Mouse (Mus musculus) hindbrain, embryonic 15.5 days (tissue): Measurements from ENCODE around the gene Dgkz. TPM values are rescaled to one million over a fixed set of nuclear protein-coding genes. Genes with fewer than 3 reads are reported as not detected.

Experiments used
- ATAC-seq: fragments of 200-750 bp; cut with Nextera tagmentation; 2 replicates; pipeline ENCODE4 v1.8.0; 2017; ENCODE audit warnings: low read depth, moderate number of reproducible peaks, moderate TSS enrichment; ENCODE audit not compliant: low FRiP score
- H3K27ac ChIP-seq: fragments of 300-500 bp; sonication (generic); replicated peaks from 2 replicates; pipeline ENCODE4 v1.5.1; 2015; ENCODE audit warnings: mild to moderate bottlenecking, inconsistent platforms
- H3K27me3 ChIP-seq: fragments of 300-500 bp; sonication (generic); 2 replicates; pipeline ENCODE4 v1.6.1; 2015; ENCODE audit warnings: control low read depth, inconsistent platforms
- H3K36me3 ChIP-seq: fragments of 300-500 bp; sonication (generic); 2 replicates; pipeline ENCODE4 v1.6.1; 2015; ENCODE audit warnings: control low read depth, inconsistent platforms
- H3K4me1 ChIP-seq: fragments of 300-500 bp; sonication (generic); replicated peaks from 2 replicates; pipeline ENCODE4 v1.6.1; 2015; ENCODE audit warnings: control low read depth, inconsistent platforms
- H3K4me2 ChIP-seq: fragments of 300-500 bp; sonication (generic); 2 replicates; pipeline ENCODE4 v1.6.1; 2015; ENCODE audit warnings: moderate library complexity, mild to moderate bottlenecking, inconsistent platforms
- H3K4me3 ChIP-seq: fragments of 300-500 bp; sonication (generic); 2 replicates; pipeline ENCODE4 v1.5.1; 2015; ENCODE audit warnings: mild to moderate bottlenecking, inconsistent platforms
- H3K9ac ChIP-seq: fragments of 300-500 bp; sonication (generic); 2 replicates; pipeline ENCODE4 v1.6.1; 2015; ENCODE audit warnings: inconsistent platforms
- H3K9me3 ChIP-seq: fragments of 300-500 bp; sonication (generic); 2 replicates; pipeline ENCODE4 v1.6.1; 2016; ENCODE audit warnings: control low read depth, inconsistent platforms
- WGBS: fragments of 180-500 bp; shearing (Covaris S2); methylation state at CpG from one replicate; pipeline ENCODE4 v1.1.7; 2015; 5-methylcytosine and 5-hydroxymethylcytosine counted together
- polyA plus RNA-seq: library from polyadenylated mRNA; unstranded; fragments of >200 nt; fragmentation: Nextera tagmentation; extraction: Ambion mirVana; gene quantifications from 2 replicates; pipeline ENCODE4 v1.2.1, GENCODE M21; 2015

The Dgkz gene
- polyA plus RNA-seq, 1 experiment from 2014 or later: 40.9 TPM

DNA sequence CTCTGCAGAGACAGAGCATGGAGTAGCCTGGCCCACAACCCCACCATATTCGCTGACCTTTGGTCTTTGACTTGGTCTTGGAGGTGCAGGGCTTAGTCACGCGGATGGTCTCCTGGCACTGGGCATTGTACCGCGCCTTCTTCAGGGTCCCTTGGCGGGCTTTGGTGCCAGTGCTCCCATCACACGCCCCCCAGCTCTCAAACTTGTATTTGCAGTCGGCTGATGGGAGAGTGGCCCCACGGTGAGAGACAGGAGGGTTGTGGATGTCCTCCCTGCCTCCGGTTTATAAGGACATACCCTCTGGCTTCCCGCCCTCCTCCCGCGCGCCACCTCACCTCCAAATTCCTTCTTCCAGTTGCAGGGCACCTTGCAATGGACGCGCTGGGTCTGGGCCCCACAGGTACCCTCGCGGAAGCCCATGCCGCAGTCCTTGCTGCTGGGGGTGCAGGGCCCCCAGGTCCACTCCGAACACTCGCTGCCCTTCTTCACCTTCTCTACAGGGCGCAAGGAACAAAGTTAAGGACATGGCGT, 44.8 kb downstream of the Dgkz start:
- ATAC-seq: no peak
- peak overlapping the region; percentile 81 for H3K4me2 ChIP-seq
- no peaks in the 10 kb centered on the region for H3K36me3 ChIP-seq
- 0 out of 2 replicates have a peak overlapping the region, but pooled peaks have one; percentile 74 for H3K27ac ChIP-seq
- 2% methylated on average over 23 of the region's 23 CpGs for WGBS
- no peaks in the 10 kb centered on the region for H3K27me3 ChIP-seq
- H3K4me1 ChIP-seq: peaks cover 33% of the 10 kb centered on the region
- peak overlapping the region; percentile 53 for H3K4me3 ChIP-seq
- H3K9ac ChIP-seq: peak overlapping the region; percentile 62
- H3K9me3 ChIP-seq: no peaks in the 10 kb centered on the region

DNA sequence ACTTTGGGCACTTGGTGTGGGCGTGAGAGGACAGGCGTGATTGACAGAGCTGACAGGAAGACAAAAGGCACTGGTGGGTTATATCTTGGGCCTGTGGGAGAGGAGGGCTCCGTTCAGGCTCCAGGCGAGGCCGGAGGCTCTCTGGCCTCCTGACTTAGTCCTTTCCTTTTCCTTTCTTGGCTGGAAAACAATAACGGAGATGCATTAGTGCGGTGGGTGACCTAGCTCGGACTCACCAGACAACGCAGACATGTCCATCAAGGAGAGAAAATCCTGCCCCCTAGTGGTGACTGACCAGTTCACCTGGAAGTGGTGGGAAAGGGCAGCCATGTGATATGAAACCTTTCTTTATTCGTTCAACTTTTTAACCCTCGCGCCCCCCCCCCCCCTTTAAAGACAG, 45.7 kb downstream of the Dgkz start:
- peak overlapping the region; percentile 81 for H3K4me2 ChIP-seq
- ATAC-seq: no peak
- H3K27me3 ChIP-seq: peaks cover 2% of the 10 kb centered on the region; the same call in 1 of the 2 replicates
- H3K4me3 ChIP-seq: peak overlapping the region; percentile 53
- no peaks in the 10 kb centered on the region for H3K9me3 ChIP-seq
- 7% methylated on average over 12 of the region's 12 CpGs for WGBS
- H3K27ac ChIP-seq: no peak overlapping the region
- H3K4me1 ChIP-seq: peaks cover 33% of the 10 kb centered on the region
- no peaks in the 10 kb centered on the region for H3K36me3 ChIP-seq
- H3K9ac ChIP-seq: peak overlapping the region; percentile 62; the same call in 1 of the 2 replicates

DNA sequence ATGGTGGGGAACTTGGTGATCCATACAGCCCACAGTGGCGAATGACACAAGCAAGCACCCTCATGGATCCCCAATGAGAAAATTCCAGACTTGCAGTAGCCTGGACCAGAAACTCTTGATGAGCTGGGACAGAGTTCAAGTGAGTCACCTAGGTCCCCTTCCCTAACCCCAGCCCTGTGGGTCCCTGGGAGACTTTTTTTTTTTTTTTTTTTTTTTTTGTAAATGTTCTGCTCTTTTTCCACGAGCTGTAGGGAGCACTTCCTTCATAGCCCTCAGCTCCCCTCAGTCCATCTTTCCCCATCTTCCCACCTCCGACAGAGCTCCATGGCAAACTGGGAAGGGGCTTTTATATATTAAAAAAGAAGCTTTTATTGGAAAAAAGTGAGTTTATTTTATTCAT, 46.2 kb downstream of the Dgkz start:
- no peak for ATAC-seq
- peak overlapping the region; percentile 81 for H3K4me2 ChIP-seq
- H3K9ac ChIP-seq: no peak overlapping the region
- peaks cover 7% of the 10 kb centered on the region for H3K27me3 ChIP-seq
- H3K27ac ChIP-seq: no peak overlapping the region
- no peaks in the 10 kb centered on the region for H3K9me3 ChIP-seq
- peak overlapping the region; percentile 53; the same call in 1 of the 2 replicates for H3K4me3 ChIP-seq
- 51% methylated on average over 3 of the region's 3 CpGs for WGBS
- H3K36me3 ChIP-seq: no peaks in the 10 kb centered on the region
- peaks cover 33% of the 10 kb centered on the region for H3K4me1 ChIP-seq

DNA sequence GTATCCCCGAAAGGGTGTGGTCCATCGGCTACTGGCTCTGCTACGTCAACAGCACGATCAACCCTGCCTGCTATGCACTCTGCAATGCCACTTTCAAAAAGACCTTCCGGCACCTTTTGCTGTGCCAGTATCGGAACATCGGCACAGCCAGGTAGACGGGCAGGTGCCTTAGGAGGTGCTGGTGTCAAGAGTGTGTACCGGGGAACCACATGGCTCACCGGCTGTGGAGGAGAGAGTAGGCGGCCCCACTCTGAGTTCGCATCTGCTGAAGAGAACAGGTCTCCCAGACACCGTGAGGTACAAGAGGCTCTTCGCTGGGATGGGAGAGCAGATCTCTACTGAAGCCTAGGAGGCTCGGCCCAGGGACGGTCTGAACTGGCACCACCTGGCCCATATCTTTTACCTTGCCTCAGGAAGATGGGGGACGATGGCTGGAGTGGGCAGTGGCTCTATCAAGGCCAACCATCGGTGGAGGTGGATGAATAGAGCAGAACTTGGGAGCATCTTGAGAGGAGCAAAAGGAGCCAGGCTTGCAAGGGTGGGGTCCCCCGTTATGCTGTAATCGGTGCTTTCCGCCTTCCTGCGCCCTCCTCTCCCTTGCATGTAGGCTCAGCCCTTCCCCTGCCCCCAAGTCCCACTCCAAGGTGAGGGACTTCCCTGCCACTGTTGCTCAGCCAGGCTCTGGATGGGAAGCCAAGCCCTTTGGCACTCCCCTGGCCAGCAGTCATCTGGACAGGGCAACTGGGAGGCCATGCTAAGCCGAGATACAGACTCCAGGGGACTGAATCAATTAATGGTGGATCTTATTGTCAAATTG, 46.9 kb downstream of the Dgkz start:
- H3K4me1 ChIP-seq: peaks cover 35% of the 10 kb centered on the region
- no peak overlapping the region for H3K27ac ChIP-seq
- H3K4me2 ChIP-seq: no peak overlapping the region
- H3K36me3 ChIP-seq: no peaks in the 10 kb centered on the region
- no peak overlapping the region for H3K9ac ChIP-seq
- peaks cover 9% of the 10 kb centered on the region for H3K27me3 ChIP-seq
- 71% methylated on average over 23 of the region's 23 CpGs for WGBS
- no peak overlapping the region for H3K4me3 ChIP-seq
- no peaks in the 10 kb centered on the region for H3K9me3 ChIP-seq
- no peak for ATAC-seq

DNA sequence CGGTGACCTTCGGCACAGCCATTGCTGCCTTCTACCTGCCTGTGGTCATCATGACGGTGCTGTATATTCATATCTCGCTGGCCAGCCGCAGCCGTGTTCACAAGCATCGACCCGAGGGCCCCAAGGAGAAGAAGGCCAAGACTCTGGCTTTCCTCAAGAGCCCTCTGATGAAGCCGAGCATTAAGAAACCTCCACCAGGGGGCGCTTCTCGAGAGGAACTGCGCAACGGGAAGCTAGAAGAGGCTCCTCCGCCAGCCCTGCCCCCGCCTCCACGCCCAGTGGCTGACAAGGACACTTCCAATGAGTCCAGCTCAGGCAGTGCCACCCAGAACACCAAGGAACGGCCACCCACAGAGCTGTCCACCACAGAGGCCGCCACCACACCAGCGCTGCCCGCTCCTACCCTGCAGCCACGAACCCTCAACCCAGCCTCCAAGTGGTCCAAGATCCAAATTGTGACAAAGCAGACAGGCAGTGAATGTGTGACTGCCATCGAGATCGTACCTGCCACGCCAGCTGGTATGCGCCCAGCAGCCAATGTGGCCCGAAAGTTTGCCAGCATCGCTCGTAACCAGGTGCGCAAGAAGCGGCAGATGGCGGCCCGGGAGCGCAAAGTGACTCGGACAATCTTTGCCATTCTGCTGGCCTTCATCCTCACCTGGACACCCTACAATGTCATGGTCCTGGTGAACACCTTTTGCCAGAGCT, 47.7 kb downstream of the Dgkz start:
- WGBS: 43% methylated on average over 34 of the region's 34 CpGs
- H3K4me3 ChIP-seq: no peak overlapping the region

DNA sequence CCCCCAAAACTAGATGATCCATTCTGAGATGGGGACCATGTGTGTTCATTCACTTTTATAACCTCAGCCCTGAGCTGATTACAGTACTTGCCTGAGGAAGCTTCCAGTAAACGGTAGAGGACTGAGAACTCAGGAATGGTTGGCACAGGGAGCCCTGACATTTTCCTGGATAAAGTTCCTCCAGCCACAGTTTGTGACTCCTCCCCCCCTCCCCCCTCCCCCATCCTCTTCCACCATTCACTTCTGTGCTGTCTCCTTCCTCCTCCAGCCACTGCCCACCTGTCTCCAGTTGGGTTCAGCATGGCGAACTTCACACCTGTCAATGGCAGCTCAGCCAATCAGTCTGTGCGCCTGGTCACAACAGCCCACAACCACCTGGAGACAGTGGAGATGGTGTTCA, 48.7 kb downstream of the Dgkz start, which contains the start of gene Chrm4:
Gene Chrm4, plus strand, starts transcription at position 301 of the 400 bp plus-strand sequence.
- Histone ChIP-seq H3K9me3 (no peaks in the 10 kb centered on the region), H3K27ac (no peak within 1 kb of the TSS), H3K27me3 (peaks cover 24% of the 10 kb centered on the region), H3K4me2 (peak within 1 kb of the TSS; percentile 20; the same call in 1 of the 2 replicates), H3K4me3 (no peak within 1 kb of the TSS), H3K4me1 (peaks cover 44% of the 10 kb centered on the region), H3K36me3 (no peaks in the 10 kb centered on the region), H3K9ac (no peak within 1 kb of the TSS)
- WGBS: 92% methylated on average over 3 of the region's 3 CpGs
- ATAC-seq: no peak

More for the DNA sequence above, 47.7 kb downstream of the Dgkz start:
- Histone ChIP-seq H3K36me3 (no peaks in the 10 kb centered on the region), H3K27ac (no peak overlapping the region), H3K4me2 (peak overlapping the region; percentile 20; the same call in 1 of the 2 replicates), H3K9me3 (no peaks in the 10 kb centered on the region), H3K9ac (no peak overlapping the region), H3K4me1 (peaks cover 40% of the 10 kb centered on the region), H3K27me3 (peaks cover 14% of the 10 kb centered on the region)
- no peak for ATAC-seq

DNA sequence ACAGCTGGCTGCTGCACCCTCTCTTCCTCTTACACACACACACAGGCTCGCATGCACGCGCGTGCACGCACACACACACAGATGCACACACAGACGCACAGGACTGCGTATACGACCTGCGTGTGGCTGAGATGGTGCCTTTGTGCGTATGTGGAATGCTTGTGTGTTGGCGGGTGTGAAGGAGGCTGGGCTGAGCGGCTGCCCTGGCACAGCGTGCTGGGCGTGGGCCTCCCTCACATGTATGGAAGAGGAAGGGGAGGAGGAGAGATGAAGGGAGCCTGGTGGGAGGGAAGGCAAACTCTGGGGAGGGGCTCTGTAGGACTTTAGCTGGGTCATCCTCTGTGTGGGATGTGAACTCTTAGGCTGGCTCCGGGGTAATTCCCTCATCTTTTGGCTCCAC, 50.2 kb downstream of the Dgkz start:
- no peak overlapping the region for H3K27ac ChIP-seq
- no peak overlapping the region for H3K4me3 ChIP-seq
- no peak overlapping the region for H3K4me2 ChIP-seq
- no peaks in the 10 kb centered on the region for H3K9me3 ChIP-seq
- peaks cover 28% of the 10 kb centered on the region for H3K27me3 ChIP-seq
- WGBS: 84% methylated on average over 15 of the region's 15 CpGs
- H3K36me3 ChIP-seq: no peaks in the 10 kb centered on the region
- no peak for ATAC-seq
- H3K9ac ChIP-seq: no peak overlapping the region
- H3K4me1 ChIP-seq: peaks cover 37% of the 10 kb centered on the region

DNA sequence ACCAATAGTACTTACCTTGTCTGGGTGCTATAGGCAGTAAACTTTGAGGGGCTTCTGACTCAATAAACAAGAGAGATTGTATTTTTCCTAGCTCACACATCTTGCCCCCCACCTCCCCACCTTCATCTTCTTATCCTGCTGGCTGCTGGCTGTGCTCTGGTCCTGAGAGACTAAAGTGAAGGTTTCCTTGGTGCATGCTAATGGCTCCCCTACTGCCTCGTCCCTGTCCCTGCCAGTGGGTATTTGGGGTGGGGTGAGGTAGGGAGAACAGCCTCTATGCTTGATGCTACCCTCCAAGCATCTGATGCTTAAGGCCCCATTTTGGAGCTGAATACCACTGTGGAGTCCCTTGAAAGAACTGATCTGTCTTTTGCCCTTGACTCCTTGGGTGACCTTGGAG, 50.9 kb downstream of the Dgkz start:
- H3K9ac ChIP-seq: no peak overlapping the region
- no peak overlapping the region for H3K27ac ChIP-seq
- H3K4me1 ChIP-seq: peaks cover 30% of the 10 kb centered on the region
- H3K9me3 ChIP-seq: no peaks in the 10 kb centered on the region
- no peak for ATAC-seq
- no peak overlapping the region for H3K4me2 ChIP-seq
- H3K36me3 ChIP-seq: no peaks in the 10 kb centered on the region
- peaks cover 35% of the 10 kb centered on the region for H3K27me3 ChIP-seq
- no peak overlapping the region for H3K4me3 ChIP-seq
- WGBS: 59% methylated on average over 1 of the region's 1 CpGs

DNA sequence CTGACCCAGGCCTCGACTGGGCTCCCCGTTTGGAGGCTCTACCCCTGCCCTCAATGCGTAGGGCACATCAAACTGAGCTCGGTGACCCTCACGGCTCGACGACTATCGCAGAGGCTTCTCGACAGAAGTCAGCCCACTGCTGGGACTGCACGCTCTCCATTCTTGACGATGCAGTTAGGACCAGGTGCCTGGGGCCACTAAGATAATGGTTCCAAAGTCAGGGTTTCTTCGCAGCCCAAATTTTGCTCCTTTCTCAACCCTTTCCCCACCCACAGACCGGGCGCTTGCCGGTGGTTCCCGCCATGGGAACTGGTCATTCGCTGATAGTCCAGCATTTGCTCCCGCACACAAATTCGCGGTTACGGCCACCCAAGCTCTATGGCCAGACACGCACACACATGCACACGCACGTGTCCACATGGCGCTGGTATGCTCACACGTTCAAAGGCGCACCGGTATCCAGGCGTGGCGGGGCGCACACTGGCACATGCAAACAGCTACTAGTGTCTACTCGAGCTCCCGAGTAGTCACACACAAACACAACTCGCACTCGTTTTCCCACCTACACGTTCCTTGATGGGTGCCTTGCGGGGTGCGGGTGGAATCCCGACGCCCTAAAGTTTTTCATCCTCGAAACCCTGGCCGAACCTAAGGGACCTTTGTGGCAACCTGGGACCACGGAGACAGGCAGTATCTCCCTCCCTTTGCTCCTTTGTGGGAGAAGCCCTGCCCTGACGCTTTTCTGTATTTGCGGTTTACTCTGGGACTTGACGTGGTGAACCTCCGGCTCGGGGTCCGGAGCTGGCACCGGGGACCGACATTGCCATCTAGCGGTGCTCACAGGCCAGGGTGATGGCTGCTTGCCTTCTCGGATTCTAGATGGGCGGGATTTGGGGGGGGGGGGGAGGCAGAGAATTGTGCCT, 52.0 kb downstream of the Dgkz start:
- Histone ChIP-seq H3K4me1 (peaks cover 29% of the 10 kb centered on the region), H3K4me2 (peak overlapping the region; percentile 71), H3K4me3 (peak overlapping the region; percentile 48), H3K9ac (no peak overlapping the region), H3K36me3 (peaks cover 3% of the 10 kb centered on the region; the same call in 1 of the 2 replicates), H3K27me3 (peaks cover 36% of the 10 kb centered on the region), H3K9me3 (no peaks in the 10 kb centered on the region), H3K27ac (no peak overlapping the region)
- WGBS: 4% methylated on average over 54 of the region's 54 CpGs
- no peak for ATAC-seq

DNA sequence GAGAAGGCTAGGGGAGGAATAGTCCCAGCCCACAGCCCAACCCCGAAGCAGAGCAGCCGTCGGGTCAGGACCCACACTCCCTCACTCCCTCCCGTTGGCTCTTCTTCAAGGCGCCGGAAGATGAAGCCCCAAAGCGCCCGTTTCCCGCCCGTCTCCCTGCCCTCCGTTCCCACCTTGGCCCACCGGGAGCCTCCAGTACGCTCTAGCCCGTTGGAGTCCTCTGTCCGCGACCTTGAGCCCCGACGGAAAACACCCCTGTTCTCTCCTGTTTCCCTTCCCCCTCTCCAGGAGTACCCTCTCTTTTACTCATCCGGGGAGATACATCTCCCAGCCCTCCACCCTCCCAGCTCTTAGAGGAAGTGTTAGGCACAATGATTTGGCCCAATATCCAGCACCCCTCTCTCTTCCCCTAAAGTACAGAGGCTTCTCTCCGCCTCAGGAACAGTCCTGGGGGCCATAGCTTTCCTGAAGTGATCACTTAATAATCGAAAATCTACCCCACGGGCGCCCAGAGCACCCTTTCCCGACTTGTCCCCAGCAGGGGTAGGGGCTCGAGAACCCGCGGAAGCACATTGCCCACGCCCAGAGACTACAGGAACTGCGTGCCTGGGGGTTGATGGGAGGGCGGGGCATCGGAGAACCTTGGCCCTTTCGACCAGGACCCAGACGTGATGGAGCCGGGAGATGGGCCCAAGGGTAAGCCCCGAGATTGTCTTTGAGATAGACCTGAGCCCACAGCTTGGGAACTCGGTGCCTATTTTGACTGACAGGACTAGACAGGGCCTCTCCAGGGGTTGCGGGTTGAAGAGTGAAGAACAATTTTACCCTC, 52.9 kb downstream of the Dgkz start:
- peaks cover 25% of the 10 kb centered on the region for H3K4me1 ChIP-seq
- peaks cover 12% of the 10 kb centered on the region for H3K36me3 ChIP-seq
- no peak for ATAC-seq
- H3K27ac ChIP-seq: no peak overlapping the region
- H3K9me3 ChIP-seq: no peaks in the 10 kb centered on the region
- peak overlapping the region; percentile 48 for H3K4me3 ChIP-seq
- H3K27me3 ChIP-seq: peaks cover 36% of the 10 kb centered on the region
- no peak overlapping the region for H3K9ac ChIP-seq
- 4% methylated on average over 37 of the region's 37 CpGs for WGBS
- peak overlapping the region; percentile 71 for H3K4me2 ChIP-seq
